Mouse (Mus musculus): ENCODE measurements at regions not wholly inside any gene's neighbourhood (a gene's known extent, or its start where the extent isn't known, plus 50 kb on each side); places are given as distances from the start of the nearest gene placed in this dataset.

GRCm38 (mm10) chr5:55395986-55396385 lies 1397.7 kb downstream of the Stim2 start:
- Histone ChIP-seq H3K4me1 (ENCODE audit: control insufficient read depth, insufficient read depth, low read length) (no peaks in the 10 kb centered on the region), H3K27ac (replicated peaks; ENCODE audit: low read depth, low read length) (no peak overlapping the region), H3K9ac (replicated peaks; ENCODE audit: low read length) (no peak overlapping the region), H3K4me2 (ENCODE audit: low read length) (no peak overlapping the region), H3K4me3 (replicated peaks; ENCODE audit: low read depth, low read length) (no peak overlapping the region), H3K9me3 (ENCODE audit: control insufficient read depth, low read length) (no peaks in the 10 kb centered on the region), H3K27me3 (ENCODE audit: control insufficient read depth, insufficient read depth, low read length) (no peaks in the 10 kb centered on the region), H3K36me3 (ENCODE audit: control insufficient read depth, insufficient read depth, low read length) (no peaks in the 10 kb centered on the region)
- 41% methylated on average over 2 of the region's 2 CpGs for WGBS
- no peak for DNase-seq
- ATAC-seq (ENCODE audit: low FRiP score, low TSS enrichment), result no peak

GRCm38 (mm10) chr5:55416146-55416545 lies 1417.8 kb downstream of the Stim2 start:
- Histone ChIP-seq H3K9ac (replicated peaks; ENCODE audit: low read length) (no peak overlapping the region), H3K4me3 (replicated peaks; ENCODE audit: low read depth, low read length) (no peak overlapping the region), H3K36me3 (ENCODE audit: control insufficient read depth, insufficient read depth, low read length) (no peaks in the 10 kb centered on the region), H3K9me3 (ENCODE audit: control insufficient read depth, low read length) (no peaks in the 10 kb centered on the region), H3K4me1 (ENCODE audit: control insufficient read depth, insufficient read depth, low read length) (no peaks in the 10 kb centered on the region), H3K27ac (replicated peaks; ENCODE audit: low read depth, low read length) (no peak overlapping the region), H3K27me3 (ENCODE audit: control insufficient read depth, insufficient read depth, low read length) (no peaks in the 10 kb centered on the region), H3K4me2 (ENCODE audit: low read length) (no peak overlapping the region)
- peak; percentile 4 for DNase-seq
- WGBS, result 82% methylated on average over 5 of the region's 5 CpGs
- ATAC-seq (ENCODE audit: low FRiP score, low TSS enrichment), result no peak

GRCm38 (mm10) chr5:55439158-55439557 lies 1440.9 kb downstream of the Stim2 start:
- Histone ChIP-seq H3K9me3 (ENCODE audit: control insufficient read depth, low read length) (no peaks in the 10 kb centered on the region), H3K9ac (replicated peaks; ENCODE audit: low read length) (no peak overlapping the region), H3K4me2 (ENCODE audit: low read length) (no peak overlapping the region), H3K4me1 (ENCODE audit: control insufficient read depth, insufficient read depth, low read length) (no peaks in the 10 kb centered on the region), H3K36me3 (ENCODE audit: control insufficient read depth, insufficient read depth, low read length) (no peaks in the 10 kb centered on the region), H3K27ac (replicated peaks; ENCODE audit: low read depth, low read length) (no peak overlapping the region), H3K4me3 (replicated peaks; ENCODE audit: low read depth, low read length) (no peak overlapping the region), H3K27me3 (ENCODE audit: control insufficient read depth, insufficient read depth, low read length) (no peaks in the 10 kb centered on the region)
- DNase-seq, result peak; percentile 59
- peak; percentile 57; the same call in 1 of the 2 replicates for ATAC-seq (ENCODE audit: low FRiP score, low TSS enrichment)
- WGBS, result 67% methylated on average over 3 of the region's 3 CpGs

DNA sequence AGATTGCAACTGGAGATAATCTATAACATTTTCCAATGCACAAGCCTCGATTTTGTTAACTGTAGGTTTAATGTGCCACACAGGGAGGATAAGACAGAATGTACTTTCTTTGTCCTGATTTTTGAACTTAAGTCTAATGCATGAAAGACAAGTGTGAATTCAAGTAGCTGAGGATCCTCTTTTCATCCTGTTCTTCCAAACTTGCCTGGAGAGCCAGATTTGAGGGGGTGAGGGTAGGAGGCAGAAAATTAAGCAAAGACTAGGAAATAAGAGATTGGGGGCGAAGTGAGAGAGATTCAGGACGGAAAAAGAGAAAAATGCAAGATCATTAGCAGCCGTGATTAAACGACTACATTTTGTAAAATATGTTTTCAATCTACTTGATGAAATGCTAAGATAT lies 1450.8 kb downstream of the Stim2 start:
- no peak overlapping the region for H3K4me3 ChIP-seq (replicated peaks; ENCODE audit: low read depth, low read length)
- ATAC-seq (ENCODE audit: low FRiP score, low TSS enrichment) (no peak), DNase-seq (no peak)
- no peaks in the 10 kb centered on the region for H3K27me3 ChIP-seq (ENCODE audit: control insufficient read depth, insufficient read depth, low read length)
- 88% methylated on average over 5 of the region's 5 CpGs for WGBS
- H3K4me1 ChIP-seq (ENCODE audit: control insufficient read depth, insufficient read depth, low read length), result no peaks in the 10 kb centered on the region
- no peaks in the 10 kb centered on the region for H3K9me3 ChIP-seq (ENCODE audit: control insufficient read depth, low read length)
- H3K36me3 ChIP-seq (ENCODE audit: control insufficient read depth, insufficient read depth, low read length), result no peaks in the 10 kb centered on the region
- no peak overlapping the region for H3K4me2 ChIP-seq (ENCODE audit: low read length)
- no peak overlapping the region for H3K9ac ChIP-seq (replicated peaks; ENCODE audit: low read length)
- no peak overlapping the region for H3K27ac ChIP-seq (replicated peaks; ENCODE audit: low read depth, low read length)
